Mouse (Mus musculus): ENCODE data around the gene Lyg2.
A peak's percentile ranks its signal among the peaks of the same experiment; 100 is the strongest.

Lyg2 gene

DNA sequence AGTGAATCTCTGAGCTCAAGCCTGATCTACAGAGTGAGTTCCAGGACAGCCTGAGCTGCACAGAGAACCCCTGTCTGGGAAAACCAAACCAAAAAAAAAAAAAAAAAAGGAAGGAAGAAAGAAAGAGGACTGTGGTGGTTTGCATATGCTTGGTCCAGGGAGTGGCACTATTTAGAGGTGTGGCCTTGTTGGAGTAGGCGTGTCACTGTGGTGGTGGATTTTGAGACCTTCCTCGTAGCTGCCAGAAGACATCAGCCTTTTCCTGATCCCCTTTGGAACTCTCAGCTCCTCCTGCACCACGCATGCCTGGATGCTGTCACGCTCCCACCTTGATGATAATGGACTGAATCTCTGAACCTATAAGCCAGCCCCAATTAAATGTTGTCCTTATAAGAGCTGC lies 32.9 kb downstream of the Lyg2 start:
- DNase-seq (ENCODE audit: low spot score in 2 of 2) = no peak

DNA sequence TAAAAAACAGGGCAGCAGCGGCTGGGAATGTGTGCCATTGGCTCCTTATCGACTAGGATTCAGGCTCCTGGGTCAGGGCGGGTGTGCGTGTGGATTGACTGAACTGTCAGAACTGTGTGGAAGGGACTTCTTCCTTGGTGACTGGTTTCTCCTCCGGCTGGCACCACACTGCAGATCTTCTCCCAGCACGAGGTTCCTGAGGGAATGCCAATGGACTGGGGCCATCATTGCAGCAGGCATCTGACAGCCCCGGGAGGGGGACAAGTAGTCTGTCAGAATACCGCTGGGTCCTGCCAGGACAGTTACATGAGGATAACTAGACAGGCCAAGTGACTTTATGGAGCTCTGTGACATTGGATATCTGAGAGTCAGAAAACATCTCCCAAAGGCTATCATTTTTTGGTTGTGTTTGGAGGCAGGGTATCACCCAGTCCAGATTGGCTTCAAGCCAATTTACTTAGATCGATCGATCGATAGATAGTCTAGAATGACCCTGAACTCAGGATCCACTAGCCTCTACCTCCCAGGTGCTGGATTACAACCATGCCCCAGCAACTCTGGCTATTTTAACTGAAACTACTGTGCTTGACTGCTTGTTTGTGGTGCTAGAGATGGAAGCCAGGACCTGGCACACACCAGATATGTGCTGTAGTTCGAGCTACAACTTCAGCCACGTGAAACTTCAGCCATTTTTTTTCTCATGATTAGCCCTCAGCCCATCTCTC lies 38.4 kb downstream of the Lyg2 start:
- no peak for DNase-seq (ENCODE audit: low spot score in 2 of 2)

GRCm38 (mm10) chr1:37873157-37873556 lies 43.1 kb downstream of the Lyg2 start:
- no peak for DNase-seq (ENCODE audit: low spot score in 2 of 2)

DNA sequence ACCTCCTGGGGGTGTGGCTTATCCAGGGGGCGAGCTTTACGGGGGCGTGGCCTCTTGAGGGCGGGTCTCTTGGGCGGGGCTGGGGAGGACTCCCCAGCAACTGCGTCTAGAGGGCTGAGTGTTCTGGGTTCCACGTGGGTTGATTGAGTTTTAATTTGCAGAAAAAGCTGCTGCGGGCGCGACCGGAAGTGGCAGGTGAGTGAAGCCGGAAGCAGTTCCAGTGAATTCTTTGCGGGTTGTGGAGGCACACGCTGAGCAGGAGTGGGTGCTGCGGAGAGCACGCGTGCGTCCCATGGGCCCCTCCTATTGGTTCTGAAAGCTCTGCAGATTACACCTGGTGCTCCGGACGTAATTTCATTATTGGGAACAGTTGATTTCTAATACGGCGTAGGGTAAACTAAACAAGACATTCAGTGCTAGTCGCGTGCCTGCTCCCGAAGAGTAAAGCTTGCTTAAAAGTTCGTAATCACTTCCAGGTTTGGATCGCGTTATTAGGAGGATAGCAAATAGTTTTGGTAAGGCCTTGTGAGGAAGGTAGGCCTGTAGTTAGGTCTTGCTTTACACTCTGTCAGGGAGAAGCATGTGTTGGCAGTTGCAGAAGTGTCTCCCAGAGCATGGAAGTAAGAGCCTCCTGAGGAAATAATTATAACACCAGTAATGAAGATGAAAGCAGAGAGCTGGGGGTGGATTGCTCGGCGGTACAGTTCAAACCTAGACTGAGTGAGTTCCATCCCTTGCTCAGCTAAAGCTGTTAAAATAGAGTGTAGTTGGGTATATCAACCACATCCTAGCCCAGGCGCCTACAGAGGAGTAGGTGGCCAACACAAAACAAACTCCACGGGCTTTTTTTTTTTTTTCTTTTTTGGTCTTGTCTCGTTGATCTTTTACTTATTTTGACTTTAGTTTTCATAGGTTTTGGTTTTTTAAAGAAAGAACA lies 43.9 kb downstream of the Lyg2 start:
- DNase-seq (ENCODE audit: low spot score in 2 of 2) = peak; percentile 80 to 81

- DNase-seq (ENCODE audit: low spot score in 2 of 2) = peak in 1 of 2 experiments; percentile 39
These were observed 44.6 kb downstream of the Lyg2 start, which contains the start of gene Lipt1 for GRCm38 (mm10) chr1:37871704-37872103. Lipt1 (plus strand) TSS chr1:37871738.

DNA sequence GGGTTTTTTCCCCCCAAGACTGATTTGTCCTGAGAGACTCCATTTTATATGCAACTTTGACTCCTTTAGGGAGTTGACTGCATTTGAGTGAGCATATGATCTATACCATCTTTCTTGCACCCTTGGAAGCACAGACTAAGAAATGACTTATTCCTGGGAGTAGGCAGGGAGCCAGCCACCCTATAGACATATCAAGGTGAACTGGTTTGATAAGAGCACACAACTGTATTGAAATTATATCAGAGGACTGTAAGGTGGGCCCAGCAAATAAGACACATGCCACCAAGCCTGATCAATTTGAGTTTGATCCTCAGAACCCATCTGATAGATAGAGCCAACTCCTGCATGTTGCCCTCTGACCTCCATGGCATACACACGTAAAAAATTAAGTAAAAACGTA lies 46.9 kb downstream of the Lyg2 start:
- no peak for DNase-seq (ENCODE audit: low spot score in 2 of 2)

DNA sequence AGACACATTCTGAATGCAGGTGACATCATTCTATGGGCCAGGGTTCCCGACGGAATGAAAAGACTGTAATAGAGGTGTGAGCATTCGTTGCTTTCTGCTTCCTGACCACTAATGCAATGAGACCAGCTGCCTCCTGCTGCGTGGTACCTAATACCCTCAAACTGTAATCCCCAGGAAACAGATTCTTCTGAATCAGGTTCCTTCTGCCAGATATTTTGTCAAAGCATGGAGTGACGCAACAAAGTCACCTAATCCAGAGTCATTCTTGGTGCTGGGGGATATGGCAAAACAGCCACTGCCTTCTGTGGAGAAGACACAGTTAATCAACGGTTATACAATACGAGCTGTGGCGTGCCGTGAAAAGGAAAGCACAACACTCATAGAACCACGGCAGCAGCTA lies 47.7 kb downstream of the Lyg2 start:
- no peak for DNase-seq (ENCODE audit: low spot score in 2 of 2)

- no peak for DNase-seq (ENCODE audit: low spot score in 2 of 2)
These were observed 48.5 kb downstream of the Lyg2 start for GRCm38 (mm10) chr1:37867684-37868322.

- DNase-seq (ENCODE audit: low spot score in 2 of 2) = peak in 1 of 2 experiments; percentile 50
These were observed 49.2 kb downstream of the Lyg2 start for GRCm38 (mm10) chr1:37867056-37867455.

GRCm38 (mm10) chr1:37866286-37866685 lies 50.0 kb downstream of the Lyg2 start, which contains the start of gene Tsga10:
Tsga10 (minus strand) TSS chr1:37866429.
- no peak for DNase-seq (ENCODE audit: low spot score in 2 of 2)

GRCm38 (mm10) chr1:37865401-37866215 lies 50.7 kb downstream of the Lyg2 start:
- no peak for DNase-seq (ENCODE audit: low spot score in 2 of 2)

- peak; percentile 99 to 100 for DNase-seq (ENCODE audit: low spot score in 2 of 2)
These were observed 51.5 kb downstream of the Lyg2 start for GRCm38 (mm10) chr1:37864511-37865400.
